Mouse (Mus musculus) lung, postnatal 36 days (tissue): Measurements from ENCODE around the gene Nckap5l.

Source experiments
- DNase-seq: peaks from one replicate; pipeline ENCODE4 v3.0.0; 2022; ENCODE audit warnings: mixed read lengths

The Nckap5l gene

DNA sequence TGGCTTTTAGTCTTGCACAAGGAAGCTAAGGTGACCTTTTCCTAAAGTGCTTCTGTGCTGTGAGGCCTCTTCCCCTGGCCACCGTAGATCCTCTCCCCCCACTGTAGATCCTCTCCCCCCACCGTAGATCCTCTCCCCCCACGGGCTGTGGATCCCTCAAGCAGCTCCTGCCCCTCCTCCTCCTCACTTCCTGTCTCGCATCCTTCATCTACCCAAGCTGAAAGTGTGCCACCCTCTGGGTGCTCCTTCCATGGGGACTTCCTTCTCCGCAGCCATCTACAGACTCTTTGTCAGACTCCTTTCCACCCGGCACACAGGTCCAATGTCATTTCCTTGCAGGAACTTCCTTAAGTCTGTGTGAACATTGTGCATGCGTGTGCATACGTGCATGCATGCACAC lies 27.2 kb downstream of the Nckap5l start:
- DNase-seq: no peak

DNA sequence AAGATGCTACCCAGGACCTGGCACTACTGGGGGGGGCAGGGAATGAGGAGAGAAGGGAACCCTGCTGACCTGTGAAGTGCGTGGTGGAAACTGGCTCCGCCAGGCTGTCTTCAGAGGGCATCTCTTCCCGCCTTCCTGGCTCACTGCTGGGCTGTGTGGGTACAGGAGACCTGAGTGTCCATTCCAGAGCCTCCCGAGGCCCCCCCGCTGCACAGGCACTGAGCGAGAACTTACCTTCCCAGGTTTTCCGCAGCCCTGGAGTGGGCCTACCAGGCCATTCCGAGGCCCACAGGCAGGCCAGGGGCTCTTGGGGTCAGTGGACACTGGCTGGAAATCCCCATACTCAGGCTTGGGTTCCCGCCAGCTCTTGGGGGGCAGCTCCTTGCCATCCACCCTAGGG lies 33.7 kb downstream of the Nckap5l start:
- DNase-seq: no peak

DNA sequence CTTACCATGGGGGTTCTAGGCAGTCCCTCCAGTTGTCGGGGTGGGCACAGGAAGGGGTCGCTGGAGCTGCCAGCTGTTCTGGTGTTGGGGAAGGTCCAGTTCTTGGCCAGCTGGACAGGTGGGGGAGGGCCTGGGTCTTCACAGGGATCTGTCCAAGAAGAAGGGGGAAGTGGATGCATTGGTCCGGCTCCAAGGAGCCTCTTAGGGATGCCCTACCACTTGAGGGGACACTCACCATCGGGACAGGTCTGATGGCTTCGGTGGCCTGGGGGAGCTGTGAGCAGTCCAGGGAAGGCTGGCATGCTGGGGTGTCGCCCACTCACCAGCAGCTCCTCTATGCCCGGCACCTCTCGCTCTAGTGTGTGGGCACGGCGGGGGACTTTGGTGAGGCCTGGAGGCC lies 34.4 kb downstream of the Nckap5l start:
- DNase-seq: no peak

DNA sequence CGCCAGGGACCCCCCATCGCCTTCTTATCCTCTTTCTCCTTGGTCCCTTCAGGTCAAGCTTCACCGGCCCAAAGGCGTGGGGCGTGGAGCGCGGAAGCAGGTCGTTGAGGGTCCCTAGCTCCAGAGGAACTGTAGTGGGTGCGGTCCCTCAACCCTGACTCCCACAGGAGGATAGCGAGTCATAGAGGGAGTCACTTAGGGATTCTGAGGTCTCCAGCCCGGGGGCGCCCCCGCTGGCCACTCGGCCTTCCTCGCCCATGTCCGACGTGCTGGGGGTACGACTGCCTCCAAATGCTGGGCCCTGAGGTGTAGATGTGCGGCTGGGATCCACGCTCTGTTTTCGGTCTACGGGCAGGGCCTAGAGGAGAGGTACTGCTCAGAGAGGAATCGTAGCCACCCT lies 35.0 kb downstream of the Nckap5l start:
- DNase-seq: no peak

DNA sequence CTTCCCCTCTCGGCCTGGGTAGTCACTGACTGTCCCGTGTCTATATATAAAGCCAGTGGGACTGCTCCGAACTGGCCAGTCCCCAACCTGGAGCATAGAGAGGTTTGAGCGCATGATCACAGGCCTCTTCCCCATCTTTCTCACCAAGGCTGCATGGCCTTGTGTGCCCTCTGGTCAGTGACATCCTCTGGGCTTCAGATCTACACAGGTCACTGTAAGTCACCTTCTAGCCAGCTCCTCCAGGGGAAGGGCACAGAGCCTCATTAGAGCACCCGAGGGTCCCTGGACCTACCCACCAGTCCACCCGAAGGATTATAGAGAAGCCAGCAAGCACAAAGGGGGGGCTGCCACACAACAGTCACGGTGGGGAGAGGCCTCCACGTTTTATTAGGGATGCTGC lies 35.9 kb downstream of the Nckap5l start:
- no peak for DNase-seq

DNA sequence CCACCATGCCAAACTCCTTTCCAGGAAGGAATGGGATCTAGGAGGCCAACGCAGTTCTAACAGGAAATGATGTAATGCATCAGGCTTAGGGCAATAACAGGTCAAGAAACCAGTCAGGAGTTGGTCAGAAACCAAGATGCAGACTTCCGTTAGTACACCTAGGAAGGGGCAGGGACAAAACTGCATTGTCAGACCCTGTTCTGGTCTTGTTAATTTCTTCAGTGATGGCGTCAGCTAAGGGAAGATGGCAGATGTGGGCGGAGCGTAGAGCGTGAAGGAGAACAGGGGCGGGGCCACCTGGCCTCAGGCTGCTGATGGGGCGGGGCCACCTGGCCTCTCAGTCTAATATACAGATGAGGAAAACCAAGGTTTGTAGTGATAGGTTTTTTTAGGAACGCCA lies 36.4 kb downstream of the Nckap5l start:
- DNase-seq: peak; percentile 58

DNA sequence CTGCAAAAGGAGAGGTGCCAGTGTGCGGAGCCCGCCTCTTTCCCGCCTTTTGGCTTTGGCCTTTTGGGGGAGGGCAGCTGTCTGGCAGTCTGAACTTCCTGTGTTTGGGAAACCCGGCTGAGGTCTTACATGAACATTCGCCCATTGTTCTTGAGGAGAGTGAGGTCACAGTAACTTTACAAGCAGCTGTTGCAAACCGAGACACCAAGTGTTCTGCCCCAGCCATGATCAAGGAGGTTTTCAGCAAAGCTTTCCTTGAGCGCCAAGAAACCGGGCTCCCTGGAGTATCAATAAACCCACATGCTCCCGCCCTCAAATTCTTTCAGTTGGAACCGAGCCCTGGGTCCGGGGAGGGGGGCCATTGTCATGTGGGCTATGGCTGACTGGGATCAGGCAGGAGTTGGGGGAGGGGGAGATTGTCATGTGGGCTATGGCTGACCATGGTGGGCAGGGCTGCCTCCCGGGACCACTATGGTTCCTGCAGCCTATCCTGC lies 37.0 kb downstream of the Nckap5l start:
- DNase-seq: peak; percentile 89

DNA sequence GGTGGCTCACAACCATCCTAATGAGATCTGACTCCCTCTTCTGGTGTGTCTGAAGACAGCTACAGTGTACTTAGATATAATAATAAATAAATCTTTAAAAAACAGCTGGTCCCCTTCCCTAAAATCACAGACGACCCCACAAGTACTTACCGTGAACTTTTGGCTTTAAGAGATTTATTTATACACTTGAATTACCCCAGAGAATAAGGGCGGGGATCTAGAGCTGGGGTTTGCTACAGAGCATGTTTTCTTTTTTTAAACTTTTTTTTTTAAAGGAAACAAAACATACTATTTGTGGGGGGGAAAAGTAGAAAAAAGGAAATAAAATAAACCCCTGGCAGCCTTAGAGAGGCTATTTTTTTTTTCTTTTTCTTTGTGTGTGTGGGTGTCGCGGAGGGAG lies 37.4 kb downstream of the Nckap5l start:
- no peak for DNase-seq

DNA sequence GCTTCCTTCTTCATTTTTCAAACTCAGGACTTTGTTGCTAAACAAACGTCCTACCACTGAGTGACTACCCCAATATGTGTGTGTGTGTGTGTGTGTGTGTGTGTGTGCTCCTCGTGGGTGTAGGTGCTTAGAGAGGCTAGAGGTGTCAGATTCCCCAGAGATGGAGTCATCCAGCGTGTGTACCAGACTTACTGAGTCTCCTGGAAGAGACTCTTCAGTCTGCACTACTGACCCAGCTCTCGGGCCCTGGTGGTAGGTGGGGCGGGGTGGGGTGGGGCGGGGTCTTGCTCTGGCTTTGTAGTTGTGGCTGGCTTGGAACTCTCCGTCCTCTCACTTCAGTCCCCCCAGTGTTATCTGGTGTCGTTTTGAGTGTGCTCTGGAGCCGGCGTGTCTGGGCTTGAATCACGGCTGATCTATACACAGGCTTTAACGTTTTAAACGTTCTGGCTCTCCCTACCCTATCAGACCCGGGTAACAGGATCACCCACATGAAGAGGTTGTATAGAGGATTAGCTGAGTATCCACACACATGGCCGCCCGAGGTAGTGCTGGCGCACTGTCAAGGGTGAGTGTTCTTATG lies 39.8 kb downstream of the Nckap5l start:
- DNase-seq: no peak

DNA sequence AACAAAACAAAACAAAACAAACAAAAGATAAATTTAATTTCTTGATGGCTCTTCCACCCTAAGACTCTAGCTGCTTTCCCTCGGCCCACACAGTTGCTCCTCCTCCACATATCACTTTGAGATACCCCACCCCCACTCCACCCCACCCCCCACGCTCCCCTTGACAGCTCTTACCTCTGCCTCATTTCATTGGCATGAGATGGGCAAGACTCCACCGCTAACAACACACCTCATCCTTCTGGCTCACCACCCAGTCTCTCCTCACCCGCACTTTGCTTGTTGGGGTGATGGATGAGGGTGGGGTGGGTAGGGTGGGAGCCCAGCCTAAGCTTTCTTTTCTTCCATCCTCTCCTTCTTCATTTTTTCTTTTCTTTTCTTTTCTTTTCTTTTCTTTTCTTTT lies 40.6 kb downstream of the Nckap5l start:
- no peak for DNase-seq

DNA sequence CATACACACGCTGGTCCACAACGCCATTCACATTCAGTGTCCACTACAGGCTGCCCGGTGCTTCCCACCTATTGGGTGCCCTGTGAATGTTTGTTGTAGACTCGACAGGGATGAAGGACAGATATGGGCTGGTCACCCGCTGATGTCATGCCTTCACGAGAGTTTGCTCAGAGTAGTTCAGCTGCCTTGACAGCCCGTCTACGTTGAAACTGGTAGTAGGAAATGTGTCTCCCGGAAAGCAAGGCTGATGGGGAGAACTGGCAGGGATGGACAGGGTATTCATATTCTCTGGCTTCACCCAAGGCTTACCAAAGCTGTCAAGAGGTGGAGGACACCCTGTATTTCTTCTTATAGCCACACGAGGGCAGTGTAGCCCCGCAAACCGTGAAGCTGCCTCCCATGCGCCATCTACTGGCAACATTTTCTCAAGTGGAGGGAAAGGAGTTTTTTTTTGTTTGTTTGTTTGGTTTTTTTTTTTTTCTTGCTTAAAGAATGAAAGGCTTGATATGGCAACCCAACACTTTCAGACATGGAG lies 41.1 kb downstream of the Nckap5l start:
- peak; percentile 93 for DNase-seq

DNA sequence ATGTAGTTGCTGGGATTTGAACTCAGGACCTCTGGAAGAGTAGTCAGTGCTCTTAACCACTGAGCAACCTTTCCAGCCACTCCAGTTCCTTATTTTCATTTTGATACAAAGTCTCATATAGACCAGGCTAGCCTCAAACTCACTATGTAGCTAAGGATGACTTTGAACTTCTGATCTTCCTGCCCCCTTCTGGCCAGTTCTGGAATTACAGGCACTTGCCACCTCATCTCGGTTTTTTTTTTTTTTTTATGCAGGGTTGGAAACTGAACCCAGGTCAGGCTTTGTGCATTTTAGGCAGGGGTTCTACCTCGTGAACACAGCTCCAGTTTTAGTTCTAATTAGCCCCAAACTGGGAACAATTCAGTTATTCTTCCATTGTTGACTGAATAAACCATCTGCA lies 41.8 kb downstream of the Nckap5l start:
- peak; percentile 85 for DNase-seq

DNA sequence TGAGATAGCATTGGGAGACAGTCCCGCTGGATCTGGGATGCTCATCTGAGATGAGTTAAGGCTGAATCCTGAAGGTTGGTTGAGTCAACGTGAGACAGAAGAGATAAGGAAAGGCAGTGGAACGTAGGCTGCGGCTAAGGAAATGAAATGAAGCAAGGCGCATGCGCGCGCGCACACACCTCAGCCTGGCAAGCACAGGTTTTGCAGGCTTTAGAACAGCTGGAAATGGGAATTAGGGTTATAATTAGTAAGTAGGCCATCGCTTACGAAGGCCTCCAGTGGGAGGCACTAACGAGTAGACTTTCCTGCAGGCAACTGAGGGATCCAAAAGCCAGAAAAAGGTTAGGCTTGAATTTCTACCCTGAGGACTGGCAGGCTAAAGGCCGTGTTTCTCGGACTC lies 45.8 kb downstream of the Nckap5l start:
- no peak for DNase-seq

DNA sequence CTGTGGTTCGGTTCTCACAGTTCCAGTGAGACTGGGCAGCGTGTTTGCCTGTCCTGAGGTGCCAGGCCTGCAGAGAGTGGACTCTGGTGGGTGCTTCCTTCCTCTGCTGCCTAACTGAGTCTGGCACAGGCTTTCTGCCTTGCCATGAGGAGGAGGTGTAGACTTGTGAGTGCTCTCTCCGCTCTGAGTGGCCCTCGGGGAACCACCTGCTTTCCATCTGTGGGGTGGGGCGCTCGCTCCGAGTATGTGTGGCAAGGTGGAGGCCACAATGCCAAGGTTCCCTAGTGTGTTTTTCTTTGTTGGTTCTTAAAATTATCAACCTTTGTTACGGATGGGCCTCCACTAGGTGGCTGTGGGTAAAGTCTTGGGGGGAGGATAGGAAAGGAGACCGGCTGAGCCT lies 48.7 kb downstream of the Nckap5l start:
- DNase-seq: peak; percentile 64

DNA sequence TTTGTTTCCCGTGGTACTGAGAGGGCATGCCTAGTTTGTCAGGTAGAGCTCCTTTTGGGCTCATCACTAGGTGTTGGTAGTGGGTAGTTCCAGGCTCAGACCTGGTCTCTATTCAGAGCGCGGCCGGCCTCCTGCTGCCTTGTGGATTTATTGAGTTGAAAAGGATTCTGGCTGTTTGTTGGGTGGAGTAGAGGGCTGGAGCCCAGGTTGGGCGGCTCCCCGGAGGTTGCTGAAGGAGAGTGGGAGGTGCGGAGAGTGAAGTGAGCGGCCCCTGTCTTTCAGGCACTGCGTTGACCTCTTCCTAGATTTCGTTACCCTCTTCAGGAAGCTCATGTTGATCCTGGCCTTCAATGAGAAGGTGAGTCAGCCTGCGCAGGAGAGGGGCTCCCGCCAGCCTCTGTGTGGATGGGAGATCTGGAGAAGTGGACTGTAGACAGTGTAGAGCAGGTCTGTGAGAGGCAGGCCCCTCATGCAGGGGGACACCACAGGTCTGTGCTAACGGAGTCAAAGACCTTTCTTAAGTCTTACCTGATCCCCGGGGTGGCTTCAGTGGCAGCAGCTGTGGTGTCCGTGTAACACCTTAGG lies 50.5 kb downstream of the Nckap5l start:
- DNase-seq: peak; percentile 42

DNA sequence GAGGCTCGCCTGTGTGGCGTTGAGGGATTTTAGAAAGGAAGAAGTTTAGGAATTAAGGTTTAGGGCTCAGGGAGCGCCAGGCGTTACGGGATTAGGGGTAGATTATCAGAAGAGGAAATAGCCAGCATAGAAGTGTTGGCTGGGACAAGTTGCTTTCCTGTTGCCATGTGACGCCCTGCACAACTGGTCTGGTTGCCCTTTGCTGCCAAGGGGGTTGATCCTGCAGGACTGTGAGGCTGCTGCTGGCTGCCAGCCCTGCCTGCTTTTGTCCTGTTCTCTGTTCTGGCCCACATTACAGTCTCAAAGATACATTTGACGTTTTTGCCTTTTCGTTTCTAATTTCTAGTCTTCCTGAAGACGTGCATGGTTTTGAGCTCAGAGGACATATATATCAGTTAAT lies 52.4 kb downstream of the Nckap5l start:
- DNase-seq: peak; percentile 76

DNA sequence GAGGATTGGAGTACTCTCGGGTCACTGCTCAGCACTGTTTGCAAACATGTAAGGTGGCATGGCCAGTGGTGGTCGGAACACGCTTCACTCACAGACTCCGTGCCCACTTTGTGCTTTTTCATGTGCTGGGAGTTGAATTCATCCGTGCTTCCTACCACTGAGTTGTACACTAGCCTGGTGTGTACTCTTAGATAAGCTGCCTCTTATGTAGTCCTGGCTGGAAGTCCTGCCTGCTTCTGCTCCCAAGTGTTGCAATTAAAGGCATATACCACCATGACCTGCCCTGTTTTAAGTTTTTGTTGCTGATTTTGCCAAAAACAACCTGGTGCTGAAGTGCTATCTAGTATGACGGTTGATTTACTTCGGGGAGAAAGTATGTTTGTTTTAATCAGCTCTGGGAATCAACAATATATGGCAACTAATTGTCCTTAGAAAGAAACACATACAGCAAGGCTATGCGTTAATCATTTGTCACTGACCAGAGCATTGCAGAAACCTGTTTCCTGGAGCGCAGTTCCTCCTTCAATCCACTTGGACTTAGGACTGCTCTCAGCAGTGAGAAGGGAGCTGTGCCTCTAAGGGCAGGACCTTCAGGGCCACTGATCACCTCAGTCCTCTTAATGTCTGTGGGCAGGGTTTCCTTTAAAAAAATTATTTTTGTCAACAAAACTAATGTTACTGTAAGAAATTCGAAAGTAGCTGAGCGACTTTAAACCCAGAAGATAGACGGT lies 54.2 kb downstream of the Nckap5l start:
- DNase-seq: no peak

DNA sequence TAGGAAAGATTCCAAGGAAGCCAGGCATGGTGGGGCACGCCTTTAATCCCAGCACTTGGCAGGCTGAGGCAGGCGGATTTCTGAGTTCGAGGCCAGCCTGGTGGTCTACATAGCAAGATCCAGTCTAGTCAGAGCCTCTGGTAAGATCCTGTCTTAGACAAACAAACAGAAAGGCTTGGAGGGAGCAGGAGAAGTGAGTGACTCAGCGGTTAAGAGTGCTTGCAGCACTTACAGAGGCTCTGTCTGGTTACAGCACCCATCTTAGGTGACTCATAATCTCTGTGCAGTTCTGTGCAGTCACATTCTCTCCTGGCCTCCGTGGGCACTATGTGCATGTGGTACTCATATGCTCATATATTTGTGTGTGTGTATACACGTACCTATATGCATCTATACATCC lies 56.9 kb downstream of the Nckap5l start:
- DNase-seq: peak; percentile 67

DNA sequence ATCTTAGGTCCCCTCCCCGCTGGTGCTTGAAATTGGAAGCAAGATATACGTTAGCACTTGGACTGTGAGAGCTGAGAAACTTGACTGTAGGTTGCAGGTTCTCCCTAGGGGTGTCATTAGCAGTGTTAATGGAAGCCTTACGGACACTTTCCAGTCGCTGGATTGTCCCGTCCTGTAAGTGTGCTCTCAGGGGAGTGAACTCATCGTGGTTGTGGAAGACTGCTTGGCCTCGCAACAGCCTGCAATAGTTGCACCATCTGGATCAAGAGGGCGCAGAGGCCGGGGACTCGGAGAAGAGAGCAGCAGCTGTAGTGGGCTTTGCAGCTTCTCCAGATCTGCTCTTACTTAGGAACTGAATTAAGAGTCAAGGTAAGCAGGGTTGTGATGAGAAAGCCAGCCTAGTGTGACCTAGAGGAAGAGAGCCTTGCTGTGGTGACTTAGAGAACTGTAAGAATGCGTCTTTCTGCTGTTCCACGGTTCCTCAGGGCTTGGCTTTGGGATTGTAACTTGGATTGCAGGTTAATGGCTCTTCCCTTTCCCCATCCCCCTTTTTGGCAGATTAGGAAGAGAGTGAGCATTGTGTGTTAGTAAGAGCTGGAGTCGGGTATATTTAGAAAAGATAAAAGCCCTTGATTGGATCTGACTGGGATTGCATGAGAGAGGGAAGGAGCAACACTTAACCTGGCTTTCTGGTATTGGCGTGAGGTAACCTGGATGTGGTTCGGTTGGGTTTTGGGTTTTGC lies 57.9 kb downstream of the Nckap5l start:
- DNase-seq: peak; percentile 62

DNA sequence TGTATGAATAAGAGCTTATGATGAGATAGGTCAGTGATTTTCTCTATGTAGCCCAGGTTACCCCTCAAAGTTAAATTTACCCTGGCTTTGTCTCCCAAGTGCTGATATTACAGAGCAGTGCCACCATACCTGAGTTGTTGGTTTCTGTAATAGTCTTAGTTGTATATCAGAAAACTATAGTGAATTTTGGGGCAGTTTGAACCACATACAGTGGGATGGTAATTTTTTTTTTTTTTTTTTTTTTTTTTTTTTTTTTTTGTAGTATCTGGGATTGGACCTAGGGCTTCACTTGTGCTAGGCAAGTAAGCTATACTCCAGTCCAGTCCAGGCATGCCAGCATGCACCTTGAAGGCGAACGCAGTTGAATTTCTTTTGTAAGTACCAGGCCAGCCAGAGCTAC lies 59.9 kb downstream of the Nckap5l start:
- DNase-seq: no peak

DNA sequence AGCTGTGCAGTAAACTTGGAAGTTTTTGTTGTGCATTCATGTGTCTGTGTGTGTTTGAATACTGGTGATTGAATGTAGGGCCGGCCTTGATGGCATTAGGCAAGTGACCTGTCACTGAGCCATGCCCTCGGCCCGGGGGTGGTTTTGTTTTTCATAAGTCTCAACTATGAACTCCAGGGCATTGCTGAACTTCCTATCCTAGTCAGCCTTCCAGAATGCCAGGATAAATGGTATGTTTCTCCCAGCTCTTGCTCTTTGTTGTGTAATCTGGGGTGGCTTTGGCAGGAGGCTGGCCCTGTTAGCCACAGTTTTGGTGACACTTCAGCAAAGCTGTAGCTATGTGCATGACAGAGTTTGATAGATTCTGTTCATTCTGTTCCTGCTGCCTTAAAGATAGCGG lies 60.7 kb downstream of the Nckap5l start:
- no peak for DNase-seq

DNA sequence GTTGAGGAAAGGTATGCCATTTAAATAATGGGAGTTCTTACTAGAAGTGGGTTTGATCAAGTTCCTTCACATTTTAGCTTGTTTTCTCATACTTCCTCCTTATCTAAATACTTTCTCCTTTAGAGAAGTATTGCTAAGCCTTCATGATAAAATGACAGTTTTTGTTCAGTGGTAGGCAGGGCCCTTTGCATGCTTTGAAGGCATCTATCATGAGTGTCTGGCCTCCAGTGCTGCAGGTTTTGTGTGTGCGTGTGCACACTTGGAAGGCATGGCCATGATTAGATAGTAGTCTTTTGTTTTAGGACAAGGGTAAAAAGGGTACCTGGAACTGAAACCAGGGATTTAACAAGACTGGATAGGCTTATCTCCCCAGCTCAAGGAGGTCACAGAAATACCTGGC lies 61.1 kb downstream of the Nckap5l start:
- no peak for DNase-seq
